Mouse (Mus musculus): Measurements from ENCODE around the gene Cdsn. TPM values are rescaled to one million over a fixed set of nuclear protein-coding genes. Genes with fewer than 3 reads are reported as not detected.
A peak's percentile ranks its signal among the peaks of the same experiment; 100 is the strongest.

Cdsn gene
- polyA plus RNA-seq, 1 experiment from 2014 or later: 0.04 TPM

DNA sequence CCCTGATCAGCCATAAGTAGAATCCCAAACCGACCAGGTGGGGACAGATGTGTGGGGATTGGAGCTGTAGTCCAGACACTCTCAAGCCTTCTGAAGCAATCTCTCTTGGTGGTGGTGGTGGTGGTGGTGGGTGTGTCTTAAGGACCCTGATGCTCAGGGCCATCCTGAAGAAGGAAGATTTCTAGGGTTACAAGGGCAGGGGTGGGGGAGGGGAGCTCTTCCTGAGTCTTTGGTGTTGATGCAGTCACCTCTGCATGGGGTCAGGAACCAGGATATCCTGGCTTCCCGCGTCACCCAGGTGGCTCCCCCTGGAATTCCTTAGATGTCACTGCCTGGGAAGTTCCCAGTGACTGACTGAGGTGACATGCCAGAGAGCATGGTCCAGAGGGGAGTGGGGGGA, 19.6 kb upstream of the Cdsn start:
- no peak for ATAC-seq

DNA sequence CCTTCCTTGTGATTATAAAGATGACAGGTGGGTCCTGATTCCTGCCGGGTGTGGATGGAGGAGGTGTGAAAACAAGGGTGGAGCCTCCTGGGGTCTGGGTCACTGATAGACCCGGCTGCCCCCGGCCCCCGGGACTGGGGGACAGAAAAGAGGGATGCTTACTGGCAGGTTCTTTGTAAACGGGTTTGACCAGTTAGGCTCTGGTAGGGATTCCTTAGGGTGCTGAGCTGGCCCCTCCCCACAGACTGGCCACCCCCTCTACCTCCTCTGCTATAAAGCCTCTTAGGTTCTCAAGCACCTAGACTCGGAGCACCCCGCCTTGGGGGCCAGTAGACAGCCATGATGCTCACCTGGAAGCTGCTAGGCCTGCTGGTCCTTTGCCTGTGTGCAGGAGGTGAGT, 19.0 kb upstream of the Cdsn start, which contains the start of gene Psors1c2:
Gene Psors1c2, plus strand, starts transcription at position 301 of the 400 bp plus-strand sequence.
- no peak within 1 kb of the TSS for H3K27ac ChIP-seq (ENCODE audit: low read length)
- TF ChIP-seq EP300 (IDR thresholded peaks at IDR 0.05): no peak
- no peak for TF ChIP-seq CTCF (IDR thresholded peaks at IDR 0.05)

More for the DNA sequence above, 19.6 kb upstream of the Cdsn start:
- TF ChIP-seq CTCF (IDR thresholded peaks at IDR 0.05): no peak
- TF ChIP-seq EP300 (IDR thresholded peaks at IDR 0.05): no peak
- no peaks in the 10 kb centered on the region for H3K9me3 ChIP-seq (ENCODE audit: low read length)
- no peak for DNase-seq (ENCODE audit: low spot score)
- no peak overlapping the region for H3K27ac ChIP-seq (ENCODE audit: low read length)
- whole genome bisulfite sequencing: 6% methylated on average over 3 of the region's 3 CpGs
- H3K4me1 ChIP-seq (ENCODE audit: insufficient read depth, low read depth, low read length): no peaks in the 10 kb centered on the region
- no peak overlapping the region for H3K4me2 ChIP-seq (replicated peaks; ENCODE audit: low read depth, low read length)
- no peak overlapping the region for H3K4me3 ChIP-seq (ENCODE audit: low read depth, low read length)
- H3K27me3 ChIP-seq (replicated peaks; ENCODE audit: insufficient read depth, low read length): no peaks in the 10 kb centered on the region
- no peak overlapping the region for H3K9ac ChIP-seq (replicated peaks; ENCODE audit: low read depth)
- H3K36me3 ChIP-seq (ENCODE audit: insufficient read depth, low read length): peaks cover 4% of the 10 kb centered on the region; the same call in 1 of the 2 replicates

DNA sequence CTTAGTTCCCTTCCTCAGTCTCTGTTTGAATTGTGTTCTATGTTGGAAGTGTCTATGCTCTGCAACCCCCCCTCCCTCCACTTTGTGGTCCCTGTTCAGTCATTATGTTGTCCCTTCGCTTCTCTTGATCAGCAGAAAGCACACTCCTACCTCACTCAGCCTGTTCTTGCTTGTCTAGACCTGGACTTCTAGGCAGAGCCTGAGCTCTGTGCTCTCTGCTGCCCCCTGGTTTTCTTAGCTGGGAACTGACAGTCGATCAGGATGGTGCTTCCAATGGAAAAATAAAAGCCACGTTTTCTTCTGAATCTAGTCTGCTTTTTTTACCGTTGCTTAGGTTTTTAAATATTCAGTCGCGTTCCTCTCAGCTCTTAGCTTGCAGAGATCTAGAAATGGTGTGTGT, 17.6 kb upstream of the Cdsn start:
- 7% methylated on average over 6 of the region's 6 CpGs for WGBS
- peak; percentile 77 for DNase-seq (ENCODE audit: low spot score)
- H3K27ac ChIP-seq (ENCODE audit: low read length): no peak overlapping the region
- ATAC-seq: peak; percentile 70
- no peak overlapping the region for H3K4me2 ChIP-seq (replicated peaks; ENCODE audit: low read depth, low read length)
- TF ChIP-seq EP300 (IDR thresholded peaks at IDR 0.05): no peak
- TF ChIP-seq CTCF (IDR thresholded peaks at IDR 0.05): peak; percentile 95
- peaks cover 4% of the 10 kb centered on the region; the same call in 1 of the 2 replicates for H3K36me3 ChIP-seq (ENCODE audit: insufficient read depth, low read length)
- no peaks in the 10 kb centered on the region; the same call in 1 of the 2 replicates for H3K27me3 ChIP-seq (replicated peaks; ENCODE audit: insufficient read depth, low read length)
- no peak overlapping the region for H3K9ac ChIP-seq (replicated peaks; ENCODE audit: low read depth)
- H3K9me3 ChIP-seq (ENCODE audit: low read length): no peaks in the 10 kb centered on the region
- H3K4me3 ChIP-seq (ENCODE audit: low read depth, low read length): no peak overlapping the region
- H3K4me1 ChIP-seq (ENCODE audit: insufficient read depth, low read depth, low read length): no peaks in the 10 kb centered on the region

More for the DNA sequence above, 19.0 kb upstream of the Cdsn start, which contains the start of gene Psors1c2:
- DNase-seq (ENCODE audit: low spot score) (no peak), ATAC-seq (no peak)
- no peaks in the 10 kb centered on the region for H3K9me3 ChIP-seq (ENCODE audit: low read length)
- H3K9ac ChIP-seq (replicated peaks; ENCODE audit: low read depth): no peak within 1 kb of the TSS
- H3K27me3 ChIP-seq (replicated peaks; ENCODE audit: insufficient read depth, low read length): no peaks in the 10 kb centered on the region
- peaks cover 4% of the 10 kb centered on the region; the same call in 1 of the 2 replicates for H3K36me3 ChIP-seq (ENCODE audit: insufficient read depth, low read length)
- no peak within 1 kb of the TSS for H3K4me2 ChIP-seq (replicated peaks; ENCODE audit: low read depth, low read length)
- H3K4me3 ChIP-seq (ENCODE audit: low read depth, low read length): no peak within 1 kb of the TSS
- H3K4me1 ChIP-seq (ENCODE audit: insufficient read depth, low read depth, low read length): no peaks in the 10 kb centered on the region
- WGBS: 20% methylated on average over 7 of the region's 7 CpGs

DNA sequence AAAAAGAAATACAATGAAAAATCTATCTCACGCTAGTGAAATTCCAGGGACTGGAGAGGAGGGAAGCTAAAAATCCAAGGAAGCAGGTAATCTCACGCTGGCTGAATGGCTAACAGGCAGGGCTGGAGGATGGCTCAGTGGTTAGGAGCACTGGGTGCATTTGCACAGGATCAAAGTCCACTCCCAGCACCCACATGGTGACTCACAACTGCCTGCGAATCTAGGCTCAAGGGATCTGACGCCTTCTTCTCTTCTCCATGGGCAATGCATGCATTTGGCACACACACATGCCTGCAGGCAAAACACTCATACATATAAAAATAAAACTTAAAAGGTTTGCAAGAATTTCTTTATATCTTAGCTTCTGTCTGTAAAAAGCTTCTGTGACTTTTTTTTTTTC, 14.5 kb upstream of the Cdsn start:
- 82% methylated on average over 4 of the region's 4 CpGs for WGBS
- no peaks in the 10 kb centered on the region for H3K4me1 ChIP-seq (ENCODE audit: insufficient read depth, low read depth, low read length)
- no peak overlapping the region for H3K9ac ChIP-seq (replicated peaks; ENCODE audit: low read depth)
- H3K36me3 ChIP-seq (ENCODE audit: insufficient read depth, low read length): no peaks in the 10 kb centered on the region
- no peak overlapping the region for H3K27ac ChIP-seq (ENCODE audit: low read length)
- DNase-seq (ENCODE audit: low spot score): no peak
- no peaks in the 10 kb centered on the region for H3K9me3 ChIP-seq (ENCODE audit: low read length)
- H3K4me2 ChIP-seq (replicated peaks; ENCODE audit: low read depth, low read length): no peak overlapping the region
- no peak for ATAC-seq
- TF ChIP-seq EP300 (IDR thresholded peaks at IDR 0.05) (no peak), CTCF (IDR thresholded peaks at IDR 0.05) (no peak)
- H3K27me3 ChIP-seq (replicated peaks; ENCODE audit: insufficient read depth, low read length): no peaks in the 10 kb centered on the region; the same call in 1 of the 2 replicates
- H3K4me3 ChIP-seq (ENCODE audit: low read depth, low read length): no peak overlapping the region

DNA sequence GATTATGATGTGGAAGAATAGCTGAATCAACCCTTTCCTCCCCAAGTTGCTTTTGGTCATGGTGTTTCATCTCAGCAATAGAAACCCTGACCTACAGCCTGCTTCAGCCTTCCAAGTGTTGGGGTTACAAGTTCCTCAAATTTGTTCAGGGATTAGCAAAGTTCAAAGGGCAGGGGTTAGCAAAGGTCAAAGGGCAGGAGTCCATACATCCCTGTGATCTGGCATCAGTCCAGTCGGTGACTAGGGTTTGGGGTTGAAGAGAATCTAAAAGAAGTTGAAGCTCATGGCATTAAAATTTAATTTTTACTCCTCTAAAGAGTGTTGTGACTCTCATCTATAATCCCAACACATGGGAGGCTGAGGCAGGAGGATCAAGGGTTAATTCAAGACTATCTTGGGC, 13.5 kb upstream of the Cdsn start:
- no peak for ATAC-seq
- Histone ChIP-seq H3K27me3 (replicated peaks; ENCODE audit: insufficient read depth, low read length) (no peaks in the 10 kb centered on the region; the same call in 1 of the 2 replicates), H3K4me1 (ENCODE audit: insufficient read depth, low read depth, low read length) (no peaks in the 10 kb centered on the region), H3K36me3 (ENCODE audit: insufficient read depth, low read length) (no peaks in the 10 kb centered on the region), H3K4me3 (ENCODE audit: low read depth, low read length) (no peak overlapping the region), H3K9me3 (ENCODE audit: low read length) (no peaks in the 10 kb centered on the region), H3K4me2 (replicated peaks; ENCODE audit: low read depth, low read length) (no peak overlapping the region), H3K9ac (replicated peaks; ENCODE audit: low read depth) (no peak overlapping the region), H3K27ac (ENCODE audit: low read length) (no peak overlapping the region)
- DNase-seq (ENCODE audit: low spot score): no peak
- 88% methylated on average over 1 of the region's 1 CpGs for WGBS
- TF ChIP-seq EP300 (IDR thresholded peaks at IDR 0.05): no peak
- no peak for TF ChIP-seq CTCF (IDR thresholded peaks at IDR 0.05)

DNA sequence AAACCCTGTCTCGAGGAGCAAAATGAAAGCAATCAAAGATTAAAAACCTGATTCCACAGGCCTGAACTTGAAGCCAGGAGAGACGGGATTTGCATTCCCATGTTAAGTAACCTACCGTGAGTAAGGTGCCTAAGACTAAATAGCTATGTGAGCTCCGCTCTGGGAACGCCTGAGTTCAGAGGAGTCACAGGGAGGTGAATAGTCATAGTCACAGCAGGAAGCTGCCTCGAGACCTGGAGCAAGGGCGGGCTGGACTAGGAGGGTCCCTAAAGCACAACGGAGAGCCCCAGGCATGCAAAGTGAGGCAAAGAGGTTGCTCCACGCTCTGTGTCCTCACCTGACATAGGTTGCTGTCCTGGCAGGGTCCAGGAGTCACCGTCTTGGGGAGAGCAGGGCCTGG, 12.4 kb upstream of the Cdsn start:
- H3K4me3 ChIP-seq (ENCODE audit: low read depth, low read length): no peak overlapping the region
- H3K4me1 ChIP-seq (ENCODE audit: insufficient read depth, low read depth, low read length): 0 out of 2 replicates have a peak, but pooled peaks cover 3% of the 10 kb centered on the region
- H3K4me2 ChIP-seq (replicated peaks; ENCODE audit: low read depth, low read length): no peak overlapping the region
- WGBS: 52% methylated on average over 10 of the region's 10 CpGs
- H3K9me3 ChIP-seq (ENCODE audit: low read length): no peaks in the 10 kb centered on the region
- H3K27ac ChIP-seq (ENCODE audit: low read length): no peak overlapping the region
- H3K27me3 ChIP-seq (replicated peaks; ENCODE audit: insufficient read depth, low read length): no peaks in the 10 kb centered on the region; the same call in 1 of the 2 replicates
- ATAC-seq: no peak
- no peaks in the 10 kb centered on the region for H3K36me3 ChIP-seq (ENCODE audit: insufficient read depth, low read length)
- TF ChIP-seq CTCF (IDR thresholded peaks at IDR 0.05) (no peak), EP300 (IDR thresholded peaks at IDR 0.05) (no peak)
- no peak for DNase-seq (ENCODE audit: low spot score)
- H3K9ac ChIP-seq (replicated peaks; ENCODE audit: low read depth): no peak overlapping the region
